Mouse (Mus musculus): ENCODE measurements around the gene Snx17. TPM values are rescaled to one million over a fixed set of nuclear protein-coding genes. Genes with fewer than 3 reads are reported as not detected.

Gene Snx17
- polyA plus RNA-seq (2015; fragmentation: Nextera tagmentation; extraction: Ambion mirVana): 111 and 120 TPM in 2 replicates

GRCm38 (mm10) chr5:31192939-31193630 lies at the start of gene Snx17, which contains the start of gene Eif2b4:
Snx17 (plus strand) TSS chr5:31193227.
Eif2b4 (minus strand) TSS chr5:31193430.
- Histone ChIP-seq H3K9me3 (replicated peaks) (no peaks in the 10 kb centered on the region), H3K9ac (replicated peaks) (peak within 1 kb of the TSS; percentile 93), H3K36me3 (peaks cover 61% of the 10 kb centered on the region), H3K4me2 (peak within 1 kb of the TSS; percentile 88), H3K4me3 (replicated peaks) (peak within 1 kb of the TSS; percentile 86), H3K27me3 (replicated peaks) (no peaks in the 10 kb centered on the region), H3K4me1 (peaks cover 24% of the 10 kb centered on the region), H3K27ac (replicated peaks) (peak within 1 kb of the TSS; percentile 91)
- WGBS: under 1% methylated on average over 48 of the region's 48 CpGs
- ATAC-seq (ENCODE audit: low FRiP score): peak; percentile 96

- H3K27me3 ChIP-seq (replicated peaks): no peaks in the 10 kb centered on the region
- no peak overlapping the region for H3K27ac ChIP-seq (replicated peaks)
- no peak overlapping the region for H3K9ac ChIP-seq (replicated peaks)
- H3K4me1 ChIP-seq: peaks cover 13% of the 10 kb centered on the region
- ATAC-seq (ENCODE audit: low FRiP score): no peak
- no peak overlapping the region for H3K4me2 ChIP-seq
- H3K4me3 ChIP-seq (replicated peaks): no peak overlapping the region
- H3K36me3 ChIP-seq: peaks cover 20% of the 10 kb centered on the region
- 91% methylated on average over 4 of the region's 4 CpGs for WGBS
- H3K9me3 ChIP-seq (replicated peaks): no peaks in the 10 kb centered on the region
Measured at GRCm38 (mm10) chr5:31149781-31150180, 43.2 kb upstream of the Snx17 start.

DNA sequence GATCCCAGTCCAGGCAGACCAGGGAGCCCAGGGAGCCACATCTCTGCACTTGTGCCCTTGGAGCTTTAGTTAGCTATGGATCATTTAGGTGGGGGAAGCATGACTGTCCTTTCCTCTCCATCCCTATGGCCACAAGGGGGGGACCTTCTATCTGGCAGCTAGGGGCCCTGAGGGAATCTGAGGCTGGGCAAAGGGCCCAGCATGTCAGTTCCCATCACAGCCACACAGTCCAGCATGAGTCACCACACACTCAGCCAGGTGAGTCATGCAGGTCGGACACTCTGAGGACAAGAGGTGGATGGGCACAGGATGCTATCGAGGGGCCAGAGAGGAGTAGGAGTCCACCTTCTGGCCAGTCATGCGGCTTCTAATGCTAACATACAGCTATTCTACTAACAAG lies 41.3 kb upstream of the Snx17 start:
- Histone ChIP-seq H3K9ac (replicated peaks) (no peak overlapping the region), H3K4me2 (no peak overlapping the region), H3K27me3 (replicated peaks) (no peaks in the 10 kb centered on the region), H3K4me1 (peaks cover 15% of the 10 kb centered on the region), H3K4me3 (replicated peaks) (no peak overlapping the region), H3K27ac (replicated peaks) (no peak overlapping the region), H3K9me3 (replicated peaks) (no peaks in the 10 kb centered on the region), H3K36me3 (peaks cover 13% of the 10 kb centered on the region)
- WGBS: 90% methylated on average over 3 of the region's 3 CpGs
- no peak for ATAC-seq (ENCODE audit: low FRiP score)

GRCm38 (mm10) chr5:31153516-31154151 lies 39.4 kb upstream of the Snx17 start:
- peak overlapping the region; percentile 77 for H3K9ac ChIP-seq (replicated peaks)
- H3K4me1 ChIP-seq: peaks cover 15% of the 10 kb centered on the region
- peak overlapping the region; percentile 67 for H3K4me3 ChIP-seq (replicated peaks)
- peak overlapping the region; percentile 92 for H3K4me2 ChIP-seq
- peak; percentile 29 for ATAC-seq (ENCODE audit: low FRiP score)
- peaks cover 27% of the 10 kb centered on the region for H3K36me3 ChIP-seq
- peak overlapping the region; percentile 79 for H3K27ac ChIP-seq (replicated peaks)
- 39% methylated on average over 6 of the region's 6 CpGs for WGBS
- H3K9me3 ChIP-seq (replicated peaks): no peaks in the 10 kb centered on the region
- no peaks in the 10 kb centered on the region for H3K27me3 ChIP-seq (replicated peaks)

GRCm38 (mm10) chr5:31154152-31154553 lies 38.9 kb upstream of the Snx17 start, which contains the start of gene Mpv17:
Mpv17 (minus strand) TSS chr5:31154251.
- Histone ChIP-seq H3K9me3 (replicated peaks) (no peaks in the 10 kb centered on the region), H3K36me3 (peaks cover 32% of the 10 kb centered on the region), H3K27ac (replicated peaks) (peak within 1 kb of the TSS; percentile 79), H3K4me3 (replicated peaks) (peak within 1 kb of the TSS; percentile 67), H3K27me3 (replicated peaks) (no peaks in the 10 kb centered on the region), H3K9ac (replicated peaks) (peak within 1 kb of the TSS; percentile 77), H3K4me2 (peak within 1 kb of the TSS; percentile 92), H3K4me1 (peaks cover 15% of the 10 kb centered on the region)
- WGBS: under 1% methylated on average over 19 of the region's 19 CpGs
- peak; percentile 95 for ATAC-seq (ENCODE audit: low FRiP score)

DNA sequence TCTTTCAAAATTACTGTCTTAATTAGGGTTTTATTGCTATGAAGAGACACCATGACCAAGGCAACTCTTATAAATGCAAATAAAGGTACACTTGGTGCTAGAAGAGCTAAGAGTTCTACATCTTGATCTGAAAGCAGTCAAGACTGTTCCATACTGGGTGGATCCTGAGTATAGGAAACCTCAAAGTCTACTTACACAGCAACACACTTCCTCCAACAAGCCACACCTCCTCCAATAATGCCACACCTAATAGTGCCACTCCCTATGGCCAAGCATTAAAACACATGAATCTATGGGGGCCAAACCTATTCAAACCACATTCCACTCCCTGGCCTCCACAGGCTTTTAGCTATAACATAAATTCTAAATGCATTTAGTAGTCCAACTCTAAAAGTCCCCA lies 30.6 kb upstream of the Snx17 start:
- Histone ChIP-seq H3K27ac (replicated peaks) (no peak overlapping the region), H3K4me3 (replicated peaks) (no peak overlapping the region), H3K9me3 (replicated peaks) (no peaks in the 10 kb centered on the region), H3K4me1 (no peaks in the 10 kb centered on the region), H3K27me3 (replicated peaks) (no peaks in the 10 kb centered on the region), H3K9ac (replicated peaks) (no peak overlapping the region), H3K36me3 (peaks cover 91% of the 10 kb centered on the region), H3K4me2 (no peak overlapping the region)
- ATAC-seq (ENCODE audit: low FRiP score): no peak

GRCm38 (mm10) chr5:31164878-31165277 lies 28.1 kb upstream of the Snx17 start:
- WGBS: 89% methylated on average over 1 of the region's 1 CpGs
- Histone ChIP-seq H3K4me3 (replicated peaks) (no peak overlapping the region), H3K27me3 (replicated peaks) (no peaks in the 10 kb centered on the region), H3K36me3 (peaks cover 91% of the 10 kb centered on the region), H3K4me2 (no peak overlapping the region), H3K27ac (replicated peaks) (no peak overlapping the region), H3K9me3 (replicated peaks) (no peaks in the 10 kb centered on the region), H3K4me1 (no peaks in the 10 kb centered on the region), H3K9ac (replicated peaks) (no peak overlapping the region)
- no peak for ATAC-seq (ENCODE audit: low FRiP score)

- Histone ChIP-seq H3K4me3 (replicated peaks) (no peak overlapping the region), H3K9me3 (replicated peaks) (no peaks in the 10 kb centered on the region), H3K27me3 (replicated peaks) (no peaks in the 10 kb centered on the region), H3K27ac (replicated peaks) (no peak overlapping the region), H3K4me1 (no peaks in the 10 kb centered on the region), H3K4me2 (no peak overlapping the region), H3K36me3 (peaks cover 86% of the 10 kb centered on the region), H3K9ac (replicated peaks) (no peak overlapping the region)
- no peak for ATAC-seq (ENCODE audit: low FRiP score)
- 92% methylated on average over 4 of the region's 4 CpGs for WGBS
Measured at GRCm38 (mm10) chr5:31168630-31169029, 24.4 kb upstream of the Snx17 start.

- Histone ChIP-seq H3K4me1 (peaks cover 20% of the 10 kb centered on the region), H3K36me3 (peaks cover 5% of the 10 kb centered on the region), H3K4me2 (peak overlapping the region; percentile 85), H3K27ac (replicated peaks) (peak overlapping the region; percentile 98), H3K27me3 (replicated peaks) (no peaks in the 10 kb centered on the region), H3K4me3 (replicated peaks) (peak overlapping the region; percentile 87), H3K9me3 (replicated peaks) (no peaks in the 10 kb centered on the region), H3K9ac (replicated peaks) (peak overlapping the region; percentile 71)
- WGBS: under 1% methylated on average over 25 of the region's 25 CpGs
- peak; percentile 76; the same call in 1 of the 2 replicates for ATAC-seq (ENCODE audit: low FRiP score)
Measured at GRCm38 (mm10) chr5:31179301-31179765, 13.7 kb upstream of the Snx17 start.

GRCm38 (mm10) chr5:31179766-31180630 lies 13.0 kb upstream of the Snx17 start, which contains the start of the genes Gm29609 and Gtf3c2:
Gm29609 (minus strand) TSS chr5:31179911.
Gtf3c2 (minus strand) TSS chr5:31180144.
- whole genome bisulfite sequencing: under 1% methylated on average over 59 of the region's 59 CpGs
- Histone ChIP-seq H3K27ac (replicated peaks) (peak within 1 kb of the TSS; percentile 98), H3K9me3 (replicated peaks) (no peaks in the 10 kb centered on the region), H3K27me3 (replicated peaks) (no peaks in the 10 kb centered on the region), H3K36me3 (no peaks in the 10 kb centered on the region; the same call in 1 of the 2 replicates), H3K4me1 (peaks cover 20% of the 10 kb centered on the region), H3K4me3 (replicated peaks) (peak within 1 kb of the TSS; percentile 87), H3K9ac (replicated peaks) (peak within 1 kb of the TSS; percentile 71), H3K4me2 (peak within 1 kb of the TSS; percentile 85)
- peak; percentile 98 for ATAC-seq (ENCODE audit: low FRiP score)

- no peak overlapping the region for H3K4me2 ChIP-seq
Measured at GRCm38 (mm10) chr5:31181183-31181770, 11.8 kb upstream of the Snx17 start.

More at GRCm38 (mm10) chr5:31181183-31181770, 11.8 kb upstream of the Snx17 start:
- H3K4me3 ChIP-seq (replicated peaks): no peak overlapping the region
- no peak overlapping the region for H3K27ac ChIP-seq (replicated peaks)
- no peak overlapping the region for H3K9ac ChIP-seq (replicated peaks)
- H3K4me1 ChIP-seq: peaks cover 20% of the 10 kb centered on the region
- no peaks in the 10 kb centered on the region for H3K9me3 ChIP-seq (replicated peaks)
- no peaks in the 10 kb centered on the region for H3K36me3 ChIP-seq
- no peak for ATAC-seq (ENCODE audit: low FRiP score)
- no peaks in the 10 kb centered on the region for H3K27me3 ChIP-seq (replicated peaks)
- 93% methylated on average over 9 of the region's 9 CpGs for WGBS
